Comparison of ENCODE assay signal across 16 mouse cellular contexts in genomic region chr2:18969066-18969681, GRCm38 (mm10). TPM values are rescaled to one million over a fixed set of nuclear protein-coding genes. Genes with fewer than 3 reads are reported as not detected.
DNase-seq lines count a peak whose midpoint lies in the region; ATAC-seq and TF ChIP-seq lines count a peak whose summit lies in the region.
"Had no signal": no experiment of that assay in that cellular context is flagged by ENCODE, and none has a peak within 500 bp of the region (broad histone marks: within the 10 kb centered on the region; RNA-seq: fewer than 3 reads in every experiment).

No protein-coding gene starts in this region.

- H3K4me1 ChIP-seq in midbrain, embryonic 11.5 days (ENCODE audit: control insufficient read depth, insufficient read depth, low read length), result no peaks in the 10 kb centered on the region
- no peaks in the 10 kb centered on the region for H3K4me1 ChIP-seq in midbrain, embryonic 13.5 days (replicated peaks)
- H3K4me1 ChIP-seq: embryonic facial prominence, embryonic 12.5 days; forebrain, embryonic 12.5 days; neural tube, embryonic 13.5 days had no signal

- H3K27me3 ChIP-seq in midbrain, embryonic 11.5 days (ENCODE audit: control insufficient read depth, insufficient read depth, low read length), result no peaks in the 10 kb centered on the region
- H3K27me3 ChIP-seq in midbrain, embryonic 13.5 days, result no peaks in the 10 kb centered on the region
- H3K27me3 ChIP-seq: embryonic facial prominence, embryonic 12.5 days; forebrain, embryonic 12.5 days; neural tube, embryonic 13.5 days had no signal

- 87% methylated on average over 5 of the region's 5 CpGs for WGBS in midbrain, embryonic 11.5 days
- WGBS in midbrain, embryonic 13.5 days, result 89% methylated on average over 5 of the region's 5 CpGs

- peak; percentile 61 for DNase-seq in midbrain, embryonic 11.5 days (ENCODE audit: low spot score, missing footprints)
- DNase-seq in T-cell, adult 2 months (ENCODE audit: low spot score), result peak; percentile 41
- peak; percentile 54 for DNase-seq in liver
- peak; percentile 65 for DNase-seq in naive thymus-derived CD4-positive, alpha-beta T cell, adult 2 months (ENCODE audit: low read depth)
- DNase-seq in adrenal gland, adult 18-20 months (ENCODE audit: low spot score in 2 of 2), result no peak
- no peak for DNase-seq in layer of hippocampus, adult 2 months (ENCODE audit: low spot score in 2 of 2)
- DNase-seq: adrenal gland, postnatal 25 days; cerebellum, postnatal 25 days; heart, postnatal 4 days had no signal

- ATAC-seq in midbrain, embryonic 11.5 days (ENCODE audit: low FRiP score), result no peak
- no peak for ATAC-seq in midbrain, embryonic 13.5 days

- no peak overlapping the region for H3K9ac ChIP-seq in midbrain, embryonic 11.5 days (ENCODE audit: low read length)
- no peak overlapping the region for H3K9ac ChIP-seq in midbrain, embryonic 13.5 days (replicated peaks)
- H3K9ac ChIP-seq: embryonic facial prominence, embryonic 12.5 days; forebrain, embryonic 12.5 days; neural tube, embryonic 13.5 days had no signal

- H3K9me3 ChIP-seq in midbrain, embryonic 11.5 days (ENCODE audit: control insufficient read depth, low read length), result peaks cover 4% of the 10 kb centered on the region; the same call in 1 of the 2 replicates
- 0 out of 2 replicates have a peak, but pooled peaks cover 5% of the 10 kb centered on the region for H3K9me3 ChIP-seq in midbrain, embryonic 13.5 days
- H3K9me3 ChIP-seq: embryonic facial prominence, embryonic 12.5 days; neural tube, embryonic 13.5 days had no signal

- no peak overlapping the region for H3K4me3 ChIP-seq in midbrain, embryonic 11.5 days (ENCODE audit: low read depth, low read length)
- H3K4me3 ChIP-seq in midbrain, embryonic 13.5 days (replicated peaks), result no peak overlapping the region
- no peak overlapping the region for H3K4me3 ChIP-seq in layer of hippocampus, adult 2 months
- H3K4me3 ChIP-seq: embryonic facial prominence, embryonic 12.5 days; forebrain, embryonic 12.5 days; neural tube, embryonic 13.5 days had no signal

- no peak for TF ChIP-seq CTCF in layer of hippocampus, adult 2 months (conservative IDR thresholded peaks at IDR 0.05)

- no peaks in the 10 kb centered on the region for H3K36me3 ChIP-seq in midbrain, embryonic 11.5 days (ENCODE audit: control insufficient read depth, insufficient read depth, low read length)
- no peaks in the 10 kb centered on the region for H3K36me3 ChIP-seq in midbrain, embryonic 13.5 days
- H3K36me3 ChIP-seq: embryonic facial prominence, embryonic 12.5 days; forebrain, embryonic 12.5 days; neural tube, embryonic 13.5 days had no signal

- H3K4me2 ChIP-seq in midbrain, embryonic 11.5 days, result no peak overlapping the region
- H3K4me2 ChIP-seq in midbrain, embryonic 13.5 days (replicated peaks), result no peak overlapping the region
- H3K4me2 ChIP-seq: embryonic facial prominence, embryonic 12.5 days; forebrain, embryonic 12.5 days; heart, embryonic 11.5 days; neural tube, embryonic 13.5 days had no signal

- H3K27ac ChIP-seq in midbrain, embryonic 11.5 days (ENCODE audit: low read depth, low read length), result no peak overlapping the region
- H3K27ac ChIP-seq in midbrain, embryonic 13.5 days, result no peak overlapping the region
- H3K27ac ChIP-seq in layer of hippocampus, adult 2 months, result no peak overlapping the region
- H3K27ac ChIP-seq: embryonic facial prominence, embryonic 12.5 days; forebrain, embryonic 12.5 days; kidney, postnatal 0 days; neural tube, embryonic 13.5 days had no signal

RNA-seq across cellular contexts. Expression of gene Pip4k2a, which starts 28.8 kb away (rescaled TPM):
- polyA plus RNA-seq in midbrain, embryonic 11.5 days (2014; fragmentation: Nextera tagmentation; extraction: Ambion mirVana), result 9.7 and 11.5 TPM in 2 replicates
- polyA plus RNA-seq in midbrain, embryonic 13.5 days (2015; fragmentation: Nextera tagmentation; extraction: Ambion mirVana), result 8.0 and 8.3 TPM in 2 replicates
- 10 to 100 TPM; 19.4 to 40.7 TPM for total RNA-seq in adrenal gland, adult 18-20 months (2021)
- total RNA-seq in layer of hippocampus, adult 2 months (2021), result 10 to 100 TPM; 51.5 to 56.6 TPM

RNA-seq across cellular contexts. Expression of gene 4930426L09Rik, which starts 29.0 kb away (rescaled TPM):
- polyA plus RNA-seq in midbrain, embryonic 11.5 days (2014; fragmentation: Nextera tagmentation; extraction: Ambion mirVana), result 0.29 and 0.38 TPM in 2 replicates
- 0.32 and 0.58 TPM in 2 replicates for polyA plus RNA-seq in midbrain, embryonic 13.5 days (2015; fragmentation: Nextera tagmentation; extraction: Ambion mirVana)
- 1 to 10 TPM in 1 of 2 experiments, under 1 TPM in 1; 0.96 to 1.2 TPM for total RNA-seq in adrenal gland, adult 18-20 months (2021)
- 1 to 10 TPM in 1 of 2 experiments, under 1 TPM in 1; 0.88 to 1.2 TPM for total RNA-seq in layer of hippocampus, adult 2 months (2021)
- total RNA-seq: gastrocnemius, adult 8-10 months had no signal

Comparison
In these comparisons a context has a peak if more than half of its experiments do, and no peak if none do; other contexts are left out.
1. DNase-seq: peak in midbrain, embryonic 11.5 days (single experiment), T-cell, adult 2 months (single experiment), liver (single experiment) and naive thymus-derived CD4-positive, alpha-beta T cell, adult 2 months (single experiment); none in adrenal gland, adult 18-20 months (0 of 2) and layer of hippocampus, adult 2 months (0 of 2).